Mouse (Mus musculus) liver, adult 2 months (tissue): ENCODE measurements around the gene Rgs9bp. TPM values are rescaled to one million over a fixed set of nuclear protein-coding genes. Genes with fewer than 3 reads are reported as not detected.
A peak's percentile ranks its signal among the peaks of the same experiment; 100 is the strongest.

ENCODE experiments used
- DNase-seq: peaks from one replicate; pipeline ENCODE4 v3.0.0-alpha.2; 2011; ENCODE audit warnings: low read depth, low spot score; ENCODE audit errors: extremely low read depth
- H3K27ac ChIP-seq: fragments of 200-500 bp; replicated peaks from 2 replicates; pipeline ENCODE4 v1.5.1; 2012; ENCODE audit warnings: low read depth, mild to moderate bottlenecking, control low read depth, inconsistent platforms, low read length; ENCODE audit not compliant: insufficient read depth
- H3K27me3 ChIP-seq: fragments of 200-500 bp; 2 replicates; pipeline ENCODE4 v1.6.1; 2012; ENCODE audit warnings: mild to moderate bottlenecking, moderate library complexity, low read length, inconsistent platforms; ENCODE audit not compliant: control insufficient read depth, insufficient read depth
- H3K36me3 ChIP-seq: fragments of 200-500 bp; 2 replicates; pipeline ENCODE4 v1.6.1; 2012; ENCODE audit warnings: low read length, inconsistent platforms; ENCODE audit not compliant: control insufficient read depth, insufficient read depth
- H3K4me1 ChIP-seq: fragments of 200-500 bp; 2 replicates; pipeline ENCODE4 v1.6.1; 2011; ENCODE audit warnings: low read length; ENCODE audit not compliant: control insufficient read depth, insufficient read depth
- H3K4me3 ChIP-seq: fragments of 200-500 bp; 2 replicates; pipeline ENCODE4 v1.5.1; 2011; ENCODE audit warnings: low read depth, mild to moderate bottlenecking, control low read depth, low read length, moderate library complexity; ENCODE audit not compliant: insufficient read depth
- H3K79me2 ChIP-seq: fragments of 200-500 bp; 2 replicates; pipeline ENCODE4 v1.6.1; 2012; ENCODE audit warnings: inconsistent platforms, mild to moderate bottlenecking, low read length, moderate library complexity; ENCODE audit not compliant: control insufficient read depth, insufficient read depth
- H3K9ac ChIP-seq: fragments of 200-500 bp; 2 replicates; pipeline ENCODE4 v1.6.1; 2012; ENCODE audit warnings: low read depth, mild to moderate bottlenecking, control low read depth, inconsistent platforms, low read length
- CTCF ChIP-seq: fragments of 200-500 bp; IDR thresholded peaks from 2 replicates; pipeline ENCODE4 v1.5.1; 2011; ENCODE audit warnings: low read depth, low read length, control low read depth
- POLR2A ChIP-seq: fragments of 200-500 bp; IDR thresholded peaks from 2 replicates; pipeline ENCODE4 v1.6.1; 2011; ENCODE audit warnings: low read length, control low read depth; ENCODE audit not compliant: insufficient read depth; ENCODE audit errors: extremely low read depth
- WGBS: fragments of 180-500 bp; shearing (Covaris S2); methylation state at CpG from one replicate; pipeline ENCODE4 v1.1.7; 2018; 5-methylcytosine and 5-hydroxymethylcytosine counted together
- polyA plus RNA-seq: library from polyadenylated mRNA; depleted of rRNA; stranded (reverse); fragments of >200 nt; gene quantifications from 2 replicates; pipeline ENCODE4 v1.2.3, GENCODE M21; 2012
- total RNA-seq: library from RNA; depleted of rRNA; stranded (reverse); fragments of >200 nt; gene quantifications from 2 replicates; pipeline ENCODE4 v1.2.3, GENCODE M21; 2014

Gene Rgs9bp
- total and polyA plus RNA-seq, 2 experiments = under 0.01 TPM; not detected in 1

DNA sequence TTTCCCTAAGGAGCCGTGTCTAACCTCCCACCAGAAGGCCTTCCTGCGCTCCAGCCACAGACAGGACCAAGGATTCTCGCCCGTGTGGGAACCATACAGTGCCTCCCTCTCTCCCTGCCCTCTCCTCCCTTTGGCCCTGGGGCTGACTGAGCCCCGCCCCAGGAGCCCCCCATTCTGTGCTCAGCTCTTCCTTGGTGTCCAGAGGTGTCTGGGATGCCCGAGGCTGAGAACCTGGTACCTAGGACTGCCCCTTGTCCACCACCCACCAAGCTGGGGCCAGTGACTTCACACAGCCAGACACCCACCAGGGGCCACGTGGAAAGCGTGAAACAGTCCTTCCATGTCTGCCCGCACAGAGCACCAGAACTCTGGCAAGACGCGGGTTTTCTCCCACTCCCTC is 22.3 kb downstream of the Rgs9bp start:
- no peak for TF ChIP-seq POLR2A
- no peak for TF ChIP-seq CTCF
- Histone ChIP-seq H3K4me3 (no peak overlapping the region), H3K79me2 (no peaks in the 10 kb centered on the region), H3K4me1 (peaks cover 7% of the 10 kb centered on the region), H3K9ac (no peak overlapping the region), H3K27ac (no peak overlapping the region), H3K36me3 (no peaks in the 10 kb centered on the region), H3K27me3 (no peaks in the 10 kb centered on the region)
- DNase-seq = no peak
- WGBS = 83% methylated on average over 11 of the region's 11 CpGs

DNA sequence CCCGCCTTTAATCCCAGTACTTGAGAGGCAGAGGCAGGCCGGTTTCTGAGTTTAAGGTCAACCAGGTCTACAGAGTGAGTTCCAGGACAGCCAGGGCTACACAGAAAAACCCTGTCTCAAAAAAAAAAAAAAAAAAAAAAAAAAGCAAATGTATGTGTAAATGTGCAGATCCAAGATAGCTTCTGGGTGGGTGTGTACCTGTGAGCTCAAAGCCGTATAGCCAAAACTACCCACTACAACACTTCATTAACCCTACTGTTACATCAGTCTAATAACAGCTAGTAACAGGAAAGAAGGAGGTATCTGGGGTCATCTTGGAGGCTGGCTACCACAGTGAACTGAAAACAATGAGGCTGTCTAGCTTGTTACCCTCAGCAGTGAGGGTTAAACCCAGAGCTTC is 25.5 kb downstream of the Rgs9bp start:
- TF ChIP-seq POLR2A = no peak
- no peak for TF ChIP-seq CTCF
- peaks cover 17% of the 10 kb centered on the region for H3K4me1 ChIP-seq
- no peaks in the 10 kb centered on the region for H3K79me2 ChIP-seq
- 96% methylated on average over 3 of the region's 3 CpGs for WGBS
- no peaks in the 10 kb centered on the region for H3K27me3 ChIP-seq
- no peak for DNase-seq
- H3K4me3 ChIP-seq = no peak overlapping the region
- no peak overlapping the region for H3K27ac ChIP-seq
- H3K9ac ChIP-seq = no peak overlapping the region
- no peaks in the 10 kb centered on the region for H3K36me3 ChIP-seq

DNA sequence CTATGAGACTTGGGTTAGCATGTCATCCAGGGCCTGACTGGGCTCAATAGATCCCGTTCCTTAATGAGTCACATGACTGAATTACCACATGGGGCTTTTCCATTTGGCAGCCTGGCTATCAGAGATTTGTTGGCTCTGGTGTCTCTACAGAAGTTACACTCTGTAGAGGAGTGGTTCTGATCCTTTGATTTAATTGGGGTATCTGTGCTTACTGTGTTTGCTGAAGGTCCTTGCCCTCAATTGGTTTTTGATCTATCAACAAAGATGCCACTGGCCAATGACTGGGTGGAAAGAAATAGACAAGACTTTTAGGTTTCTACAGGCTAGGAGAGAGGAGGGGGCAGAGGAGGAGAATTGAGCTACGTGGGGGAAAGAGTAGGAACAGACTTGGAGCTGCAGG is 26.7 kb downstream of the Rgs9bp start:
- Histone ChIP-seq H3K27me3 (no peaks in the 10 kb centered on the region), H3K4me1 (peaks cover 22% of the 10 kb centered on the region), H3K36me3 (no peaks in the 10 kb centered on the region), H3K9ac (no peak overlapping the region), H3K27ac (0 out of 2 replicates have a peak overlapping the region, but pooled peaks have one; percentile 86), H3K79me2 (no peaks in the 10 kb centered on the region), H3K4me3 (no peak overlapping the region)
- TF ChIP-seq CTCF = no peak
- 17% methylated on average over 2 of the region's 2 CpGs for WGBS
- DNase-seq = peak; percentile 92

DNA sequence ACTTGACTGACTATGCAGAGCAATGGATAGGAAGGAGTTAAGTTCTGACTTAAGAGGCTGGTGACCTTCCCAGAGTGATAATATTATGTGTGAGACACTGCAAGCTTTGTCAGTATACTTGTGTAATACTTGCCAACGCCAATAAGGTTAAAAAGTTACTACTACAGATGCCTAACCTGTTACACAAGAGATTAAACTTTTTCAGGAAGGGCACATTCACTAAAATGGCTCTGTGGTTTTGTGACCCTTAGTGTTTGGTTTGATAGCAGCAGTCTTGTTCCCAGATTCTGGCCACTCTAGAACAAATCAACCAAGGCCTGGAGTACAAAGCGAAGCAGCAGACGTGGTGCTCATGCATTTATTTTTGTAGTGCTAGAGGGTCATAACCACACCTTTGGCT is 27.8 kb downstream of the Rgs9bp start:
- no peak overlapping the region for H3K9ac ChIP-seq
- 14% methylated on average over 3 of the region's 3 CpGs for WGBS
- H3K4me1 ChIP-seq = peaks cover 25% of the 10 kb centered on the region
- peak; percentile 98 for DNase-seq
- peak overlapping the region; percentile 86 for H3K27ac ChIP-seq
- H3K36me3 ChIP-seq = no peaks in the 10 kb centered on the region
- TF ChIP-seq CTCF (no peak), POLR2A (no peak)
- H3K4me3 ChIP-seq = no peak overlapping the region
- no peaks in the 10 kb centered on the region for H3K27me3 ChIP-seq
- no peaks in the 10 kb centered on the region for H3K79me2 ChIP-seq

DNA sequence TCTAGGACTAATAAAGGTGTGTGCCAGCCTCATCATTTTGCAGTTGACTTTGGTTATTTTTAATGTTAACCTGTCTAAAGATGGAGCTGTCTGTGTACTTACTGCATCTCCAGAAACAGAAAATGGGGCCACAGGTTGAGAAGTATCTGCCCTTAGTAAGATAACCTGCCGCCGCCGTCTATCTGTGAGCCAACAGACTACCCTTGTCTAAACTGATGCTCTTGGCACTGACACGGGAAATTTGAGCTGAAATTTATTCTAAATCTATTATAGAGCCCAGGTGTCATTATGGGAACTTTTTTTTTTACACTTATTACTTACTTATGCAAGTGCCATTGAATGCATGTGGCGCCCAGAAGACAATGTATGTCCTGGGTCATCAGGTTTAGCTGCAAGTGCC is 28.5 kb downstream of the Rgs9bp start:
- Histone ChIP-seq H3K9ac (no peak overlapping the region), H3K79me2 (no peaks in the 10 kb centered on the region), H3K4me3 (no peak overlapping the region), H3K27me3 (no peaks in the 10 kb centered on the region), H3K27ac (peak overlapping the region; percentile 44), H3K4me1 (peaks cover 25% of the 10 kb centered on the region), H3K36me3 (no peaks in the 10 kb centered on the region)
- peak; percentile 7 for DNase-seq
- TF ChIP-seq POLR2A = no peak
- WGBS = 60% methylated on average over 5 of the region's 5 CpGs

DNA sequence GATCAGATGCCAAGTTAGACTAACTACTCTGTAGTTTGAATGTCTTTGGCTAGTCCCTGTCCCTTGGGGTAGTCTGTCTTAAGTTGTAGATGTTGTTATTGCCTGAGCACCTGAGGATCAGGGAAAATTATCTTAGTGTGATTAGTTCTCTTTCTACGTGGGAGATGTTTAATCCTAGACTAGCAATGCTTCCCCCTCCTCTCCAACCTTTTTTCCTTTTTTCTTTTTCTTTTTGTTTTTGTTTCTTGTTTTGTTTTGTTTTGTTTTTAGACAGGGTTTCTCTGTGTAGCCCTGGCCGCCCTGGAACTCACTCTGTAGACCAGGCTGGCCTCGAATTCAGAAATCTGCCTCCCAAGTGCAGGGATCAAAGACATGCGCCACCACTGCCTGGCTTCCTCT is 29.2 kb downstream of the Rgs9bp start, which contains the start of gene Nudt19:
Gene Nudt19 (minus strand): TSS at position 100 of the 399 bp plus-strand sequence.
- no peaks in the 10 kb centered on the region for H3K79me2 ChIP-seq
- peak within 1 kb of the TSS; percentile 91 for H3K9ac ChIP-seq
- H3K27ac ChIP-seq = peak within 1 kb of the TSS; percentile 93
- TF ChIP-seq POLR2A (no peak), CTCF (no peak)
- peaks cover 25% of the 10 kb centered on the region for H3K4me1 ChIP-seq
- DNase-seq = peak; percentile 27
- peak within 1 kb of the TSS; percentile 93 for H3K4me3 ChIP-seq
- H3K36me3 ChIP-seq = peaks cover 4% of the 10 kb centered on the region
- no peaks in the 10 kb centered on the region for H3K27me3 ChIP-seq
- 39% methylated on average over 4 of the region's 4 CpGs for WGBS
